Mouse (Mus musculus) left cerebral cortex, postnatal 25 days (tissue): ENCODE measurements at regions not wholly inside any gene's neighbourhood (a gene's known extent, or its start where the extent isn't known, plus 50 kb on each side); places are given as distances from the start of the nearest gene placed in this dataset.

Source experiments
- DNase-seq, 2 experiments: peaks; one replicate each; pipeline ENCODE4 v3.0.0; 2022; ENCODE audit warnings: low spot score in 2 of 2, mixed read lengths in 1 of 2
- intact Hi-C: fragments of 180-260 bp; cut with DNase I; formaldehyde crosslinking; loops from one replicate; pipeline ENCODE4 v1.15.1; 2025

DNA sequence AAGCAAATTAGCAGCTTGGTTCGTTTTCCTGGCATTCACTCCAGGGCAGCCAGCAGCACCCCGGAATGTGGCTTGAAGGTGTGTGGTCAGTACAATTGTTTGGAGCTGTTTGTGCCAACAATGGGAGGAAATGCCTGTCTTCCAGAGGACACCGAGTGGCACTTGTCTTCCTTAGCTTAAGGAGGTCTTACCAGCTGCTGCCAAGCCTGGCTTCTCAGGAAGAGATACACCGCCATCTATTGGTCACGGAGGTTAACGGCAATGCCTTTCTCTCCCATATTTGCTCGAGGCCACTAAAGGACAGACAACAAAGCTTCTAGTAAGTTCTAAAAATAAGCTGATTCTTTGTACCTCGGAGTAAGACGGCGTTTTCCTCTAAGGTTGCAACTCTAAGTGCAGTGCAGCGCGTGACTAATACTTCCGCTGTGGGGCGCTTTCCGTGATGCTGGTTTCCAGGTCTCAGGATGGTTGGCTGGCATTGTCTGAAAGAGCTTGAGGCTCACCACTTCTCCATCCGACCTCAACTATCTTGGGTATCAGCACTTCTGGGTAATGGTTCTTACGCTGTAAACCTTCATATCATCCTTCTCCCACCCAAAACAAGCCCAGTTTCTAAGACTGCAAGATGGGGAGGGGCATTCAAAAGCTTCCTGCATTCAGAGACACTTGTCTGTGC lies 145.2 kb downstream of the Psat1 start:
- intact Hi-C loops: loop anchor here (1.0 to 5.0 kb wide), 6 partner anchors 65 to 1821 kb away; partner anchors contain the start of gene Tle4
- peak; percentile 85 to 94 for DNase-seq

DNA sequence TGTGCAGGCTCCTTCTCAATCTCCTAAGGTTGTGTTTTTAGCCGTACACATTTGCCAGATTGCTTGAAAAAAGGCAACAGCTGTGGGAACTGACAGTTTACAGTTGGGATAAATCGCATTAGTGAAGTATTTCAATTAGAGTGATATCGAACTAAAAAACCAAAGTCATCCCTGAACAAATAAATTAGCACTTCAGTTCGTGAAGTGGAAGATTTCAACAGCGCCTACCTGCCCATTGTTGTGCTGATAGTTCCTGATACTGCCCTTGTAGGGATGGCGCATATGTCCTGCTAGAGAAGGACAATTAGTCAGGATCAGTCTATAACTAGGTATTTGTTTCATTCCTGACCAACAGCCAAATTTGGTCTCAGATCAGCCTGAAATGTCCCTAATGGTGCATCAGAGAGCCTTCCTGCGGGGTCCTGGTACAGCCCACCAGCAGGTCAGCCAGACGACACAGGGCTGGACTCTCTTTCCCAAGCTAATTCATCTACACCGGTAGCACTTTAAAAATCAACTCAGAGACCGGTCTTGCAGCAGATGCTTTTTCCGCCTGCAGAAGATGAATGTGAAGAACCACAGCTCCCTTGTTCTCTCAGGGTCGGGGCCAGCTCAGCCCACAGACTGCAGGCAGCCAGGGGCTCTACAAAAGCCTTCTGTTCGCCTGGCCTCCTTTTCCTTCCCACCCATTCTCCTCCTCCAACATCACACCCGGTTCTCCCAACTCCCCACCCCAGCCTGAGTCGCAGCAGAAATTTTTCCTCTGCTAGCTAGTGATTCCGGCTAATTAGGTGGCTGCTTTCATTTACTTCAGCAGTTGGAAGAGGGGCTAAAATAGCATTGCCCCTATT lies 146.1 kb downstream of the Psat1 start:
- DNase-seq: peak; percentile 72 to 95
- intact Hi-C loops: loop anchor here (1.0 to 5.0 kb wide), 6 partner anchors 66 to 1820 kb away; partner anchors contain the start of gene Tle4

DNA sequence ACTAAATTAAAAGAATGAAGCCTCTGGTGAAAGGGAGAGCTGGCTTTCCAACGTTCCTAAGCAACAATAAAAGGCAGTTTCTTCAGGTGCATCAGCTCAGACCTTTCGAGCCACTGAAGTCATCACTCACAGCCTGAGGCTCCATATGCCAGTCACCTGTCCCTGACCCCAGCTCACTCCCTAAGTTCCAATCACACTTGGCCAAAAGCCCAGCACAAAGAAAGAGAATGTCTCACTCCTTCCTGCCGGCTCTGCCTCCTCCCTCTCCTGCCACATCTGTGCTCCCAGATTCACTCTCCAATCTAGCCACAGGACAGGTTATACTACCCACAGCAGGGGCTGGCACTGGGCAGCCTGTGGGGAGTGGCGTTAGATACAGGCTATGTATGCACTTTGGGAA lies 150.7 kb downstream of the Psat1 start:
- intact Hi-C loops: no loop called here

DNA sequence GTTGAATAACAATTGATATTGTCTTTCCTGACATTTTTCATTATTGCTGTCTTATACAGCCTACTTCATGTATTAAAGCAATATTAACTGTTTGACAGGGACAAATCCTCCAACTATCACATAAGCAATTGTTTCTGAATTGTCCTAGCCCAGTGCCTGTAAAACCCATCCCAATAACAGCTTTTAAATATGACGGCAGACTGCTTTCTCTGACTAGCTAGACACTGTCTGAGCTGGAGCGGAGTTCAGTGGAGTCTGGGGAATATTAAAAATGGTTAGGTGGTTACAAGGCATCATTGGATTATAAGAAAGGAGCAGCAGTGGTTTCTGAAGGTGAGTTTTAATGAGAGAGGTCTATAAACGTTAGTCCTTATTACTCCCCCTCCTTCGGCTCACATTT lies 155.2 kb downstream of the Psat1 start:
- no peak for DNase-seq

More for the DNA sequence above, 150.7 kb downstream of the Psat1 start:
- no peak for DNase-seq

DNA sequence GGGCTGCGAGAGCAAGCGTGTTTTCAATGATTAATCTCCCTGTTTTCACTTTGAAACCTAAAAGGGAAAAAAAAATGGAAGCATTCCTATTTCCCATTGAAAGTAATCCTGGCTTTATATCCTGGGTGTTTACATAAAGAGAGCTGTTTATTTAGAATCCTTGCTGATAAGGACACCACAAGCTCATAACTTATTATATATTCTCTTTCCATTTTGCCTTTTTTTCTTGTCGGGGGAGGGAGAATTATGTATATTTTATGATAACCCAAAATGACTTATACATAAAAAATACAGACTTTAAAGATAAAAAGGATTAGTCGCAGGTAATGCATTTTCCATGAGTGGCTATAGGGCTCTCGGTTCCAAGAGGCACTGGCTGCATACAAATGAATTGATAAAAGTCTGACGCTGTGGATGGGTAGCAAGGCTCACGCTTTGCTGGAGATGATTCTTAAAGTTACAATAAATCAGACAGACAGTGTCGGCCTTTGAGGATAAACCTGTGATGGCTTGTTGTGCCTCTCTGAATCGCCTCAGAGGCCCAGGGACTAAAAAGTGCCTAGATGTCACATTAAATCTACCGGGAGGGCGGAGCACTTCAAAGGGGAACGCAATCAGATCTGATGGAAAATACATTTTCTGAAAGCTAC lies 155.7 kb downstream of the Psat1 start:
- intact Hi-C loops: no loop called here
- no peak for DNase-seq

More for the DNA sequence above, 155.2 kb downstream of the Psat1 start:
- intact Hi-C loops: no loop called here

DNA sequence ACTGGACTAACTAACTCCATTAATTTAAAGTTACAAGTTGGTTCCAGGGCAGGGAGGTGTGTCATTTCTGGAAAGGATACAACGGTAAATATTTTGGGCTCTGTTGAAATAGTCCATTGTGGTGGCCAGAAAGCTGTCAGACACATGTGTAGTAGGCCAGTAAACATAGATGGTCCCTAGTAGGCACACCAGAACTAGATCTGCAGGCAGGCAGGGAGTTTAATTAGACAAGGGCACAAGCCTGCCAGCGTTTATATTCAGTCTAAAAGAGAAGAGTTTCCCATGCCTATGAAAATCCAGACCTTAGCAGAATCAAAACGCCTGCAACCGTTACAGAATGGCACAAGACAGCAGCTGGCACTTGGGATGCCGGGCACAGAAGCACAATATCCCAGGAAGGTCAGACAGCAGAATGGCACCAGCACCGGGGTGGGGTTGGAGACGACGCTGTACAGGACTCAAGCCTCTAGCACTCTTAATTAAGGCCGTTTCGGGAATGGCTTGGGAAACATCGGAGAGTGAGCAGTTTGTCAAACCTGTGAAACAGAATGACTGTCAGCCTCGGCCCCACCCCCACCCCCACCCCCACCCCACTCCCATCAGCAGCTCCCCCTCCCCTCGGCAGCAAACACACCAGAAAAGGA lies 156.4 kb downstream of the Psat1 start:
- no peak for DNase-seq
- intact Hi-C loops: no loop called here

DNA sequence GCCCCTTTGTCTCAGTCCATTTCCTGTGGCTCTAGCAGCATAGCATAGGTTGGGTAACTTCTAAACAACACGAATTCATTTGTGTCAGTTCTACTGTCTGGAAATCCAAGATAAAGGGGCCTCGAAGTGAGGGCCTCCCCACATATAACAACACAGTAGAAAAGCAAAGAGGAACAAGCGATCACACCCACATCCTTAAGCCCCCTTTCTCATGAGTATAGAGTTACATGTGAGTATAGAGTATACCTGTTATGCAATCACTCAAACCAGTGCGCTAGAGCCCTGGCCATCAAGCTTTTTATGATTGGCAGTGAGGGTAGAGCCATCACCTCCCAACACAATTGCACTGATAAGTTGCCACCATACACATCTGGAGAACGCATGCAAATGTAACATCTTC lies 157.4 kb downstream of the Psat1 start:
- no peak for DNase-seq
- intact Hi-C loops: no loop called here

DNA sequence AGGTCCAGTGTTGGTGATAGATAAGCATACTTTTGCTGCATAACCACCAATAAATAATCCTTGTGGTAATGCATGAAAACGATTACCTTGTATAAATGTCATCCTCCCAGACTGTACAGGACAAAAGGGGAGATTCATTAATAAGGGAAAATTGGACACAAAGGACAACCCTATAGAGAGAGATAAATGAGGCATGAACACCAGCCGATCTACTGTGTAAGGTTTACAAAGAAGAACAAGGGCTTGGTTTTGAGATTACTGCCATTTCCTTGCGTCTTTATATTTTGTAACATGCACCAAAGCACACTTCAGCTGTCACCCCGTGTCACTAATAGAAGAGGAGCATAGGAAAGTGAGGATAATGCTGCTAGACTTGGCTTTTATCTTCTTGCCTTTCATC lies 162.5 kb downstream of the Psat1 start:
- intact Hi-C loops: no loop called here
- DNase-seq: no peak

DNA sequence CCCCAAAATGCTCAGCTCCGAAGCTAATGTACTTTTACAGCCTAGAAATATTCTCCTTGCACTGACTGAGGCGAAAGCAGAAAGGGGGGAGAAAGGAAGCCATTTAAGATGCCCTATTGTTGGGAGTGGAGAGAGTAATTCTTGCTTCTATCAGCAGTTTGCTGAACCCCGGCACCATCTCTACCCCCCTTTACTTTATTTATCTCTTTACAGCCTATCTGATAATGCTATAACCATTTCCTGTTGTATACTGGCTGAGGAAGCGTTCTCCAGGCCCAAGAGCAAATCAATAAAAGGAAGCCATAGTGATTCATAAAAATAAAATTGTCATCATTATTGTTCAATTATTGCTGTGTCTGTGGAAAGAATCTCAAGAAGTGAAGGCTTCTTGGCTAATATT lies 177.5 kb downstream of the Psat1 start:
- intact Hi-C loops: no loop called here
- DNase-seq: no peak

DNA sequence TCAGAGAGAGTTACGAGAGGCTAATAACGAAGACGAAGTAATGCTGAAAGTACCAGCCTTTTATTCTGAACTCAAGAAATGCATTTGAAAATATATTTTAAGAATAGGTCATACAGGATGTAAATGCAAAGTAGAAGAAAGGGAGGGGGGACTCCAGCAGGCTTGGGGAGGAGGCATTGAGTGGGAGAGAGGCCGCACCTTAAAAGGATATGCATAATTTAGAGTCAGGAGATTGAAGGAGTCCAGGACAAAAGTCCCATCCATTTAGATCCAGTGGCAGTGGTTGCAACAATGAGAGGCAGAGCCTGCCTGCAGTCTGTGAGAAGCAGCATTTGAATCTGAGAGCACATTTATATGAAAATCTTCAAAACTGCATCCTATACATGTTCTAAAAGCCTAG lies 186.1 kb downstream of the Psat1 start:
- intact Hi-C loops: no loop called here
- DNase-seq: no peak

DNA sequence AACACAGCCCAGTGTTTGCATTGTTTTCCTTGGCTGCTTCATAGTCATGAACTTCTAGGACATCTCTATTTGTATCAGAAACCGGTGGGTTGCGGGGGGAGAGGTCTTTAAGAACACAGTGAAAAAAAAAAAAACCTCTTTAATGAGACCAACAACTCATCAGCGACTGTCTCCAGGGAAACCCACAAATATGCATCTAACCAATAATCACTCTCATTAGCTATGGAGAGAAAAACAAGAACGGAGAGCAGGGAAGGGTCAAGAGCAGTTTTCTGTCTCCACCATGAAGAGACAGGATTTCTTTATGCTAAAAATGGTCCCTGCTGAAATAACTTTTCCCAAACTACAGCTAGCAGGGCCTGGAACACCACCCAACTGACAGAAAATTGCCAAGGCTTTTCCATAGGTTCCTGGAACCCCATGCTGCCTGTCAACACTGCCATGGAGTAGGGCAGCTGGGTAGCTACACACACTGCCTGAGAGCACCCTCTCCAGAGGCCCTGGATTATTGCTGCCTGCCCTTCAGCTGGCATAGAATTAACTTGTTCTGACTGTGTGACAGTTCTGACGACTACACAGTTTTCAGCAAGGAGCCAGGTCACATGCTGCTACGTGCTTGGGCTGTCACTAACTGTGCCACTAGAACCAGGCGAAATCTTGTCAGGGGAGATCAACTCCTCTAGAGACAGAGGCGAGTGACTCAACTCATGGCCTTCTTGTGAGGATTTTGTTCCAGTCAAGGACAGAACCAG lies 201.9 kb downstream of the Psat1 start:
- intact Hi-C loops: no loop called here
- DNase-seq: no peak

DNA sequence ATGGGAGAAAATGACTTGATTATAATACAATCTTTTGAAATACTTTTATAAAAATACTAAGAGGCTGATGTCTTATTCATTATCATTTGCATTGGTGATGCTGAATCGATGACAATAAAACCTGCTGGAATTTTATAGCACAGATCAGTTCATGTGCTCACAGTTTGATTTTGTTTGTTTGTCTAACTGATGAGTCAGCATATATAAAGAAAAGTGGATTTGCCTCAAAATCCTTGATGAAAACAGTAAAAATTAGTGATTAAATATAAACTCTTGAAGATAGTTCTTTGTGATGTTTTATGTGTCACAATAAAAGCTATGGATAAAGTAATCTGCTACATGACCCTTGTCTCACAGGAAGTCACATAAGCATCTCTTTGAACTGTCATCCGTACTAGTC lies 210.9 kb downstream of the Psat1 start:
- DNase-seq: no peak
- intact Hi-C loops: no loop called here

DNA sequence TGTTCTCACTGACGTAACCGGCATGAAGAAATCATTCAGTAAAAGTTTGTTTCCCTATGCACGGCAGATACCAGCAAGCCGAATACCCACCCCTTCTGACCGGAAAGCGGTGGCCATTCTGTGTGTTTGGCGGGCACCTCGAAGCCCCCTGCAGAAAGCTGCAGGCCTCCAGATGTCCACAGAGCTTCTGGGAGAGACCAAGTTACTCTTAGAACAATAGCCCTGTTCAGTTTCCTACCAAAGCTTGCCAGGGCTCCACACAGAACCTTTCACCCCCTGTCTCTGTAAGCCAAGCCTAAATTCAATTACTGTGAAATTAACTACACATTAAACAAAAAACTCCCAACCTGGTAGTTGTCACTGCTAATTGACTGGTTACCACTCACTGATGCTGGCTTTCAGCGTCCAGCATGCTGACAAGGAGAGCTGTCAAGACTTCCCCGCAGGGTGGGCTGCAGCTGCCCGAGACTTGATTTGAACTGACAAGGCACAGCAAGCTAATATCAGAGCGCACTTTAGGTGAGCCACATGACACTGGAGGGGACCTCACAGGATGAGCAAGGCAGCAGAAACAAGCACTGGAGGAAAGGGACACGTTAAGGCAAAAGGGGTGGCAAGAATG lies 220.2 kb downstream of the Psat1 start:
- no peak for DNase-seq
- intact Hi-C loops: no loop called here

DNA sequence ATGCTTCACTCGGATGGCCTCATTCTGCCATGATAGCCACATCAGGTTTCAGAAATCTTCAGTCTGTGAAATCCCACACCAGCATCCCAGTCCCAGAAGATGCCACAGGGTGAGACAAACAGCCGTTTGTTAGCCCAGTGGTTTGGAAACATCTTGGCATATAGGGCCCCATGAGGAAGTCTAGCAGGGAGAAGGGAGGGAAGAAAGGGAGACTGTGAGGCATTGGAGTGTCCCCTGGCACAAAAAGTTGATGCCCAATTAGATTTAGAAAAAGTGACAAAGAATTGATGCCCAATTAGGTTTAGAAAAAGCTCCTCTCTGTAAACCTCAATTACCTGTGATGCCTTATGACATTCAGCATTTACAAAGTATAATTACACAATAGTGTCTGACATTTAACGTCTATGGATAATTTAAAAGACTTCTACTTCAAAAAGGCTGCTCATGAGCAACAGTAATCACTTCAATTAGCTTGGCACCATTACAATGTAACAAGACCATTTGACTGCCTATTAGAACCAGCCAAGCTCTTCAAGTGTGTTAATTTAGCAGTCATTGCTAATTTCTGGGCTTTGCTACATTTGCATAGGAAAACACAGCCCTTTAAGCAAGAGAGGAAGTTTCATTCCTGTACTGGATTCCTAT lies 254.6 kb downstream of the Psat1 start:
- intact Hi-C loops: no loop called here
- DNase-seq: peak in 1 of 2 experiments; percentile 6

DNA sequence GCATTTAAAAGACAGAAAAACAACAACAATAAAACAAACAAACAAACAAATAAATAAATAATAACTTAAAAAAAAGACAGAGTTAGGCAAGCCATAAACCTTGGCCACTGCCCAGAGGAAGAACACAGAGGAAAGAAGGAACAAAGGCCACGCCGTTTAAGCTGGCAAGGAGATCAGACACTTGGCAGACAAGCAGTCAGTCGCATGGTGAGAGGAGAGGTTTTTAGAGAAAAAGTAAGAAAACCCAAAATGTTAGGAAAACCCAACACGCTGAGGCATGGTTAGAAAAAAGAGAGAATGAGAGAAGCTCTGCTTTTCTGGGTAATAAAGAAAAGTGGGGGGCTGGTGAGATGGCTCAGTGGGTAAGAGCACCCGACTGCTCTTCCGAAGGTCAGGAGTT lies 277.1 kb downstream of the Psat1 start:
- intact Hi-C loops: no loop called here
- DNase-seq: no peak

DNA sequence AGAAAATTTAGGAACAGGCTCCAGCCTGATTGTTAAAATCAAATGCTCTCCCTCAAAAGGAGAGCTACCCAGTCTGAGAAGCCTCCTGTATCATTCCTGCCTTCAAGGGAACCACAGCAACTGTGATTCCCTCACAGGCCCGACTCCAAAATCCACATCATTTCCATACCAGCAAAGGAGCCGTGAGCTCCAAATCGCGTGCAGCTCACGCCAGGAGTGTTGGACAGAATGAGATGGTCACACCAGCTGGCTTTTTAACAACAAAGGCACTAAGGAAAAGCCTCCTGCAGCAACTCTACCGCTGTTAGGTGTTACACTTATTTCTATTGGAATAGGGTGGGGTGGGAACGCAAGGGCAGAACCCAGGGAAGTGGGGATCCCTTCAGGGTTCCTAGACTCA lies 277.6 kb downstream of the Psat1 start:
- no peak for DNase-seq
- intact Hi-C loops: no loop called here

DNA sequence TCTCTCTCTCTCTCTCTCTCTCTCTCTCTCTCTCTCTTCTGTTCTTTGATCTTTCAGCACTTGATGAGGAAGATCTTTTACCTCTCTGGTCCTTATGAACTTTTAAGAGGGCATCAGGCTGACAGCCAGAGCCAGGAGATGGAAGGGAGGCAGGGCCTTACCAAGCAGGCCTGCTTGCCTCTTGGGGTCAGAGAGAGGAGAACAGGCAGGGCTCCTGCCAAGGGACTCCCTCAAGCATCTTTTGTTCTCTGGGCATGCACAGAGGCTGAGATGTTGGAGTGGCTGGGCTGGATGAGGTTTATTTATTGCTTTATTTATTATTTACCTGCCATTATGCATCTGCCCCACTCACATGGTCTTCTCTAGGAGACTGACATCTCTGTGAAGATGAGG lies 278.5 kb downstream of the Psat1 start:
- intact Hi-C loops: no loop called here
- DNase-seq: no peak

DNA sequence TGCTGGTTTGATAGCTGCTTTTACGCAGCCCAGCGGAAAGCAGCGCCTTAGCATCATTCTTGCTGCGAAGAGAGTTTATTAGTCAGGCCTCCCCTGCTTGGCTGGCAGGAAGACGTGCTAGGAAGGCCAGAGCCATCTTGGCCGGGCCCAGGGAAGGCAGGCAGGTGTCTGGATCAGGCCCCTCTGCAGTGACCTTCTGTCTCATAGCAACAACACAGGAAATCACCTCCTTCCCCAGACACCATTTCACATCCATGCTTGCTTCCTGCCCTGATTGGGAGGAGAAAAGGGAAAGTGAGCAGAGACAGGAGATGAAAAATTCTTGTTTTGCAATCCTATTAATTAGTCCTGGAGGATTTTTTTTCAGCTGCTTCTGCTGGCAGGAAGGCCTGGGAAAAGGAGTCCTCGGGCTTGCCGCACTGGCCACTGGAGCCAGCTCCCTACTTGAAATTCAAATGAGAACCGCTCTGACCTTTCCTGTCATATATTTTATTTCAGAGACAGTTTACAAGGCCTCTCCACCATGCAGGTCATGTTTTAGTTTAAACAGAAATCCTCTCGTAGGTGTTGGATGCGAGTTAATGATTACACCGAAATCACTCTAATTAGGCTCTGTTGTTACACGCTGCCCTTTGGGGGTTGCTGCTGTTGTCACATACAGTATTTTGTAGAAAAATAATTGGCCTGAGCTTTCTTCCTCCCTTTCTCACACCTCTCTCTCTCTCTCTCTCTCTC lies 279.1 kb downstream of the Psat1 start:
- intact Hi-C loops: no loop called here
- DNase-seq: peak in 1 of 2 experiments; percentile 29
